In the genomic region with DNA sequence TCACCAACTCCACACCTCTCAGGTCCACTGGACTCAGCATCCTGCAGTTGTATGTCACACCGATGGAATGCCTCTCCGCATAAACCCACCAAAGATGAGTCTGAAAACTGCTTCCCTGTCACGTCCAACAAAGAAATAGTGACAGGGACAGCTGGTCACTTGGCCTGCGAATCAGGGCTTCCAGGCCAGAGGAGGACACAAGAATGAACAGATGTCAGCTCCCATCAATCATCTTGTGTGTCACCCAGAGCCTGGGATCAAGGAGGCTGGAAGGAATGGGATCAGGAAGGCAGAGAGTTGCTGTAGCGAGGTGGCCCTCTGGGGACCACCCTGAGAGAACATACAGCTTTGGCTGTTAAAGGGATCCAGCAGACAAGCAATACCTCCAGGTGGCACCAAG, we compare ENCODE assay signal across 14 mouse cellular contexts. TPM values are rescaled to one million over a fixed set of nuclear protein-coding genes. Genes with fewer than 3 reads are reported as not detected.
DNase-seq lines count a peak whose midpoint lies in the region.
"Had no signal": no experiment of that assay in that cellular context is flagged by ENCODE, and none has a peak within 500 bp of the region (broad histone marks: within the 10 kb centered on the region; RNA-seq: fewer than 3 reads in every experiment).

No protein-coding gene starts in this region.

- intact Hi-C loops in gastrocnemius, postnatal 36 days (cut with DNase I), result loop anchor here (5.0 kb wide), 1 partner anchor 177 kb away; no protein-coding TSS in a partner anchor
- intact Hi-C loops in left cerebral cortex, postnatal 14 days (cut with DNase I), result loop anchor here (5.0 kb wide), 4 partner anchors 97 to 262 kb away; no protein-coding TSS in a partner anchor

- peak; percentile 61 for DNase-seq in gastrocnemius, adult 18-20 months (ENCODE audit: low spot score)
- DNase-seq in gastrocnemius, postnatal 36 days, result no peak
- peak; percentile 49 for DNase-seq in embryo, embryonic 10.5 days (ENCODE audit: low spot score)
- DNase-seq in gastrocnemius, postnatal 25 days, result peak; percentile 60
- peak; percentile 79 for DNase-seq in skeletal muscle tissue, adult 2 months (ENCODE audit: low read depth, low spot score)
- no peak for DNase-seq in right cerebral cortex, adult 18-20 months
- no peak for DNase-seq in left cerebral cortex, postnatal 14 days (ENCODE audit: low spot score in 2 of 2)
- DNase-seq: adrenal gland, adult 8-10 months had no signal

RNA-seq across cellular contexts. Expression of gene Ccnd1, which starts 4.8 kb away (rescaled TPM):
- 1 to 10 TPM; 3.2 to 9.1 TPM for total RNA-seq in gastrocnemius, adult 18-20 months (2021)
- 1 to 10 TPM; 5.2 to 7.4 TPM for total RNA-seq in gastrocnemius, postnatal 36 days (2021)
- total RNA-seq in gastrocnemius, postnatal 25 days (2021), result 10 to 100 TPM; 11.4 to 14.1 TPM
- total RNA-seq in left cerebral cortex, postnatal 14 days (2021), result 10 to 100 TPM; 26.3 to 39.2 TPM

RNA-seq across cellular contexts. Expression of gene LTO1, which starts 20.0 kb away (rescaled TPM):
- total RNA-seq in gastrocnemius, adult 18-20 months (2021), result 10 to 100 TPM in 1 of 2 experiments, 1 to 10 TPM in 1; 8.0 to 10.2 TPM
- 1 to 10 TPM; 6.8 to 7.2 TPM for total RNA-seq in gastrocnemius, postnatal 36 days (2021)
- 1 to 10 TPM; 7.0 to 8.4 TPM for total RNA-seq in gastrocnemius, postnatal 25 days (2021)
- total RNA-seq in left cerebral cortex, postnatal 14 days (2021), result 10 to 100 TPM; 20.2 to 25.2 TPM

RNA-seq across cellular contexts. Expression of gene Fgf15, which starts 38.6 kb away (rescaled TPM):
- total RNA-seq in gastrocnemius, adult 18-20 months (2021), result not detected
- total RNA-seq in gastrocnemius, postnatal 36 days (2021), result not detected
- not detected for total RNA-seq in gastrocnemius, postnatal 25 days (2021)
- total RNA-seq in left cerebral cortex, postnatal 14 days (2021), result not detected
- total RNA-seq: gastrocnemius, postnatal 4 days; heart, adult 8-10 months; heart, postnatal 4 days; layer of hippocampus, postnatal 10 days; liver, adult 2 months; neutrophil, adult 5-6 weeks had no signal

Comparison
In these comparisons a context has a peak if more than half of its experiments do, and no peak if none do; other contexts are left out.
1. DNase-seq: peak in gastrocnemius, adult 18-20 months (single experiment), embryo, embryonic 10.5 days (single experiment), gastrocnemius, postnatal 25 days (single experiment) and skeletal muscle tissue, adult 2 months (single experiment); none in gastrocnemius, postnatal 36 days (0 of 2), right cerebral cortex, adult 18-20 months (single experiment) and left cerebral cortex, postnatal 14 days (0 of 2).